Mouse (Mus musculus) intestine, embryonic 14.5 days (tissue): ENCODE data around the gene Pla2g2d. TPM values are rescaled to one million over a fixed set of nuclear protein-coding genes. Genes with fewer than 3 reads are reported as not detected.

Experiments
- ATAC-seq: fragments of 200-750 bp; cut with Nextera tagmentation; replicated peaks from 2 replicates; pipeline ENCODE4 v1.8.0; 2017; ENCODE audit warnings: low read depth, moderate number of reproducible peaks, moderate TSS enrichment, moderate library complexity; ENCODE audit not compliant: low FRiP score, low TSS enrichment
- DNase-seq: peaks from one replicate; pipeline ENCODE4 v3.0.0-alpha.2; 2018; ENCODE audit warnings: low spot score
- H3K27ac ChIP-seq: fragments of 300-500 bp; sonication (generic); 2 replicates; pipeline ENCODE4 v1.5.1; 2014; ENCODE audit warnings: low read depth, mild to moderate bottlenecking, control low read depth
- H3K27me3 ChIP-seq: fragments of 300-500 bp; sonication (generic); replicated peaks from 2 replicates; pipeline ENCODE4 v1.6.1; 2014; ENCODE audit warnings: low read length, control low read depth; ENCODE audit not compliant: control insufficient read depth, insufficient read depth
- H3K36me3 ChIP-seq: fragments of 300-500 bp; sonication (generic); 2 replicates; pipeline ENCODE4 v1.6.1; 2014; ENCODE audit warnings: low read length, control low read depth; ENCODE audit not compliant: control insufficient read depth, insufficient read depth
- H3K4me1 ChIP-seq: fragments of 300-500 bp; sonication (generic); replicated peaks from 2 replicates; pipeline ENCODE4 v1.6.1; 2014; ENCODE audit warnings: low read length, control low read depth, mixed read lengths; ENCODE audit not compliant: control insufficient read depth, insufficient read depth
- H3K4me2 ChIP-seq: fragments of 300-500 bp; sonication (generic); 2 replicates; pipeline ENCODE4 v1.6.1; 2014; ENCODE audit warnings: low read length
- H3K4me3 ChIP-seq: fragments of 300-500 bp; sonication (generic); 2 replicates; pipeline ENCODE4 v1.5.1; 2014; ENCODE audit warnings: low read depth, low read length, control low read depth, mixed read lengths
- H3K9ac ChIP-seq: fragments of 300-500 bp; sonication (generic); 2 replicates; pipeline ENCODE4 v1.6.1; 2014; ENCODE audit warnings: mild to moderate bottlenecking, low read length
- H3K9me3 ChIP-seq: fragments of 300-500 bp; sonication (generic); 2 replicates; pipeline ENCODE4 v1.6.1; 2016; ENCODE audit warnings: low read length, control low read depth; ENCODE audit not compliant: control insufficient read depth
- WGBS: fragments of 180-500 bp; shearing (Covaris S2); extraction: QIAGEN DNeasy Blood & Tissue Kit; methylation state at CpG from one replicate; pipeline ENCODE4 v1.1.7; 2014; 5-methylcytosine and 5-hydroxymethylcytosine counted together
- polyA plus RNA-seq: library from polyadenylated mRNA; unstranded; fragments of >200 nt; fragmentation: Nextera tagmentation; extraction: Ambion mirVana; gene quantifications from 2 replicates; pipeline ENCODE4 v1.2.1, GENCODE M21; 2014

Gene Pla2g2d
- polyA plus RNA-seq, 1 experiment from 2014 or later, result 1.1 TPM

DNA sequence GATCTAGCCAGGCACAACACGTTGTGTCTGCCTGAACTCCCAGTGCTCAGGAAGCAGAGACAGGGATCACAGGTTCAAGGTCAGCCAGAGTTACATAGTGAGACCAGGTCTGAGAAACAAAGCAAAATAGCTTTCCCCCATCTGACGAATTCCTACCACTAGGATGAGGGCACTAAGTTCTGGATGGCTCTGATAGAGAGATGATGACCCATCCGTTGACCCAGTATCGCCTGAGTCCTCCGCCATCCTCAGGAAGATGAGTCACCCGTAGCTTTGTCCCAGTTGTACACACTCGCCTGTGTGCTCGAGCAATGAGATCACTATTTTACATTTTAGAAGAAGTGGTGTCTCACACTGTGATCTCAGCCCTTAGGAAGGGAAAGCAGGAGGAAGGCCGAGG is 13.3 kb upstream of the Pla2g2d start:
- Histone ChIP-seq H3K4me2 (no peak overlapping the region), H3K27me3 (no peaks in the 10 kb centered on the region), H3K27ac (no peak overlapping the region), H3K9ac (no peak overlapping the region), H3K9me3 (no peaks in the 10 kb centered on the region), H3K4me1 (no peaks in the 10 kb centered on the region), H3K4me3 (no peak overlapping the region), H3K36me3 (no peaks in the 10 kb centered on the region)
- WGBS, result 71% methylated on average over 9 of the region's 9 CpGs
- ATAC-seq (no peak), DNase-seq (no peak)

DNA sequence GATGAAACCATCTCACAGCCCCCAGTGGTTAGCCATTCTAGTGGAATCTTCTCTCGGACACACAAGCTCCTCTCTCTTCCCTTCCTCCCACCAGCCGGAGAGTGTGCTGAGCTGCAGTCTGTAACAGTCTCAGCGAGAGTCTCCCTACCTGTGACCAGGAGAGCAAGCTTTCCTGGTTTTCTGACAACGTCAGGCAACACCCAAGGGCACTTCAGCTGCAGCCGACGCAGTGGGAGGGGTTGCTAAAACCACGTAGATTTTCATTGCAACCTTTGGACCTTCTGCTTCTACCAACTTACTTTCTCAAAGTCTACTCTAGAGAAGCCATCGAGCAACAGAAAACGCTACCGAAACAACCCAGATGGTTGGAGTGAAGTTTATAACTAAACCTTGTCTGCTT is 3.6 kb upstream of the Pla2g2d start:
- Histone ChIP-seq H3K9me3 (no peaks in the 10 kb centered on the region), H3K9ac (no peak overlapping the region), H3K27ac (no peak overlapping the region), H3K4me3 (no peak overlapping the region), H3K27me3 (no peaks in the 10 kb centered on the region), H3K36me3 (no peaks in the 10 kb centered on the region), H3K4me2 (no peak overlapping the region), H3K4me1 (no peaks in the 10 kb centered on the region)
- peak; percentile 79 for ATAC-seq
- WGBS, result 64% methylated on average over 10 of the region's 10 CpGs
- no peak for DNase-seq

DNA sequence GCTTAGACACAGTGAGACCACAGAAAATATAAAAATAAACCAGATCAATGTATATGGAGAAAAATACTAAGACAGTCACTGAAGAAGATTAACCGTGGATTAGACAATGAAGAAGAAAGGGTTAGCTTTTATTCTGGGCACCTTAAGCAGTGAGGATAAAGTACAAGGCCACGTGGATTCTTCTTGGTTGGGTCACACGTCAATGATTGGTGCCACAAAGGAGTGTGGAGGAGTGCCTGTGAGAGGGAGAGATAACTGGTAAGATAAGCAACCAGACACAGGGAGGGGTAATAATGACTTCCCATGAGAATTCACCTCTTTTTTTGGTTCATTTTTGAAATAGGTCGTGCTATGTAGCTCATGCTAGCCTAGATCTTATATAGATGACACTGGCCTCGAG is 3.1 kb upstream of the Pla2g2d start:
- Histone ChIP-seq H3K27ac (no peak overlapping the region), H3K27me3 (no peaks in the 10 kb centered on the region), H3K9me3 (no peaks in the 10 kb centered on the region), H3K4me3 (no peak overlapping the region), H3K4me2 (no peak overlapping the region), H3K9ac (no peak overlapping the region), H3K4me1 (no peaks in the 10 kb centered on the region), H3K36me3 (no peaks in the 10 kb centered on the region)
- DNase-seq, result no peak
- WGBS, result 68% methylated on average over 5 of the region's 5 CpGs
- ATAC-seq, result no peak

DNA sequence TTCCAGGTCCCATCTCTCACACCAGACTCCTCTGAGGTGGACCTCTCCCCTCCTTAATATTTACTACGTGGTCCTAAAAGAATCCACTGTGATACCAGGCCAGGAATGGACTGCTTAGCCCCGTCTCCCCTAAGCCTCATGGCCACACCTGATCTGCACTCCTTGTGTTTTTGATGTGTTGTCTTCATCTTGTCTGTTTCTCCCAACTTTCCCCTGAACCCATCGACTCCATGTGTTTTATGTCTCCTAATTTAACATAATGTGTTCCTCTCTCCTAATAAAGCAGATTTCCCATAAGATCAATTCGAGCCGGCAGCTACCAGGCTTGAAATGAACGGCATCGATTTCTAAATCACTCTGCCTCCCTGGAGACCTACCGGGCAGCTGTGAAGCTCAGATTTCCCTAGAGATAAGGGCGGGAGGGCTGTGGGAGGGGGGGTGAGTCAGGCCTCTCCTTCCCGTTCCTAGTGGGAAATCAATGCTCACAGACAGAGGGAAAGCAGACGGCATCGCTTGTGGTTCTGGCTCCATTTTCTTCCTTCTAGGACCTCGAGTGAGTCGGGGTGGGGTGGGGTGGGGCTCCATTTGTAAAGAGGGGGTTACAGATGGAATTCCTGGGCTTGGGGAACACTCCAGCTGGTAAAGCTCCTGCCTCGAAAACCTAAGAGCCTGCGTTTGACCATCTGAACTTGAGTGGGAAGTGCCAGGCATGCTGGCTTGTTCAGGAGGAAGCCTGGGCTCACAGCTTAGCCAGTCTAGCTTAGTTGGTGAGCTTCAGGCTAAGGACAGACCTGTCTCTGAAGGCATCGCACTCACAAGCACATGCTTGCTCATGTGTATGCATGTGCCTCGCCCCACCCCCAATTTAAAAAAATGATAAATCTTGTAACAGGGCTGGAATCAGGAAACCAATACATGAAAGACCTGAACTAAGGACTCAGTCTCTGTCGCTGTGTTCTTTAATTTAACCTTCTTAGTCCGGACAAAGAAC is 2.2 kb downstream of the Pla2g2d start:
- H3K36me3 ChIP-seq, result no peaks in the 10 kb centered on the region
- no peak for ATAC-seq
- no peaks in the 10 kb centered on the region for H3K27me3 ChIP-seq
- H3K4me1 ChIP-seq, result peaks cover 6% of the 10 kb centered on the region; the same call in 1 of the 2 replicates
- no peak overlapping the region for H3K9ac ChIP-seq
- WGBS, result 30% methylated on average over 20 of the region's 20 CpGs
- H3K4me3 ChIP-seq, result no peak overlapping the region
- DNase-seq, result no peak
- H3K9me3 ChIP-seq, result no peaks in the 10 kb centered on the region
- H3K4me2 ChIP-seq, result no peak overlapping the region
- H3K27ac ChIP-seq, result no peak overlapping the region

DNA sequence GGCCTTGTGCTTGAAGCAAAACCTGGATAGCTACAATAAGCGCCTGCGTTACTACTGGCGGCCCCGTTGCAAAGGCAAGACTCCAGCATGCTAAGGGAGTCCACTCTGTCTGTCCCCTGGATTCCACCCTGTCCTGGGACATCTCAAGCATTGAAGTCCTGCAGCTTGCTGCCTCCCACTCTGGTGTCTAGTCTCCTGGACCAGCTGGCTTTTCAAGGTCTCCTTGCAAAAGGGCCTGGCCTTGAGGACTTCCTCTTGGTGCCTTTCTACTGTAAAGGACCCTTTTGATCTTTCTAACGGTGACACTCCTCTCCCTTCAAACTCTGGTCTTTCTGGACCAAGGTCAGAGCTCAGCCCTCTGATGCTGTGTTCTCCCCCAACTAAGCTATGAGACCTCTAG is 4.8 kb downstream of the Pla2g2d start:
- Histone ChIP-seq H3K9me3 (no peaks in the 10 kb centered on the region), H3K27ac (no peak overlapping the region), H3K27me3 (no peaks in the 10 kb centered on the region), H3K9ac (no peak overlapping the region), H3K36me3 (no peaks in the 10 kb centered on the region), H3K4me2 (no peak overlapping the region), H3K4me3 (no peak overlapping the region), H3K4me1 (peaks cover 6% of the 10 kb centered on the region; the same call in 1 of the 2 replicates)
- no peak for ATAC-seq
- no peak for DNase-seq
- 71% methylated on average over 5 of the region's 5 CpGs for WGBS

DNA sequence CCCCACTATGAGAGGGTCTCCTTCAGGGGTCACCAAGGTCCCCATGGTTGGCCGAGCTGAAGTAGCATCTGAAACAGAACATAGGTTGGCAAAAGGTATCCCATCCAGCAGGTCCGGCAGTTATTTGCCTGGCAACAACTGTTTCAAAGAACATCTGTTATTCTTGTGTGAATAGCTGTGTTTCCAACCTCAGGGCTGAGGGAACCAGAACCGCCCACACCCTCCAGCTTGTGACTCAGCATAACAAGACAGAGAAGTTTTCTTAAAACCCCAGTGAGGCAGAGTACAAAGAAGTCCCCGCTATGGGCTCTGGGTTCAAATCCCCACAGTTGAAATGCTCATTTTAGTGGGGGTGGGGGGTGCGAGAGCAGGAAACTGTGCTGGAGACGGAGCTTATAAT is 6.6 kb downstream of the Pla2g2d start:
- Histone ChIP-seq H3K4me3 (no peak overlapping the region), H3K4me1 (peaks cover 6% of the 10 kb centered on the region; the same call in 1 of the 2 replicates), H3K9ac (no peak overlapping the region), H3K27me3 (no peaks in the 10 kb centered on the region), H3K9me3 (no peaks in the 10 kb centered on the region), H3K36me3 (no peaks in the 10 kb centered on the region), H3K4me2 (no peak overlapping the region), H3K27ac (no peak overlapping the region)
- no peak for ATAC-seq
- WGBS, result 79% methylated on average over 6 of the region's 6 CpGs
- no peak for DNase-seq

DNA sequence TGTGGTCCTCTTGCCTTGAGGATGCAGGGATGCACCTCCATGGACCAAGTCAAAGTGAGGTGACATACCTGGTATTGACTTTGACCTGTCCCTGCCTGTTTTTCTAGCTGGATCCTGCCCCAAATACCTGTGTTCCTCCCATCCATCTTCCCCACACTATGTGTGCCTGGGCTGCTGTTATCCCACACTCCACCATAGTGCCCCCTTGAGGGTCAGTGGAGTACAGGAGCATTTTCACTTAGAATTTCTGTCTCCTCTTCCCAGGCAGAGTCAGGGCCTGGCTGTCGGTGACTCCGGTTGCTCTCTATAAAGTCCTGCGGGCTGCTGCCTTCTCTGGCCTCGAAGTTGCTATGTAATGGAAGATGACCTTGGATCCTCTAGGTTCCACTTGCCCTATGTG is 10.2 kb downstream of the Pla2g2d start:
- no peak for DNase-seq

DNA sequence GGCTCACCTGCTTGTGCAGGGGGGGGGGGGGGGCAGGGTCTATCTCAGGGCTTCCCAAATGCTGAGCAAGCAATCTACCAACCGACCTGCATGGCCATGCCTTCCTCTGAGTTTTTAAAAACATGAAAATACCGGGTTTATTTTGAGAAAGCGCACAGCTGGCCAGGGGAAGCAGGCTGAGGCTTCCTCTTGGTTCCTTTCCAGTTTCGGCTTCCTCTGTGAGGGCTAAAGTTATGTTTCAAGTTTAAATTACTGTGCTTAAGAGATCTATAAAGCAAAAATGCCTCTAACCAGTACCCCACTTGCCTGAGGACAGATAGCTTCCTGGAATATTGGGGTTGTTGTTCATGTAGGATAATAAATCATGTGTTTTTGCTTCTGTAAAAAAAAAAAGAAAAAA is 10.6 kb downstream of the Pla2g2d start:
- Histone ChIP-seq H3K27ac (no peak overlapping the region), H3K9ac (no peak overlapping the region), H3K27me3 (no peaks in the 10 kb centered on the region), H3K4me2 (no peak overlapping the region), H3K4me3 (no peak overlapping the region), H3K9me3 (no peaks in the 10 kb centered on the region), H3K4me1 (no peaks in the 10 kb centered on the region), H3K36me3 (no peaks in the 10 kb centered on the region)
- DNase-seq, result no peak
- 36% methylated on average over 4 of the region's 4 CpGs for WGBS
- no peak for ATAC-seq

More for the DNA sequence above, 10.2 kb downstream of the Pla2g2d start:
- Histone ChIP-seq H3K9ac (no peak overlapping the region), H3K4me1 (no peaks in the 10 kb centered on the region), H3K27ac (no peak overlapping the region), H3K4me2 (no peak overlapping the region), H3K4me3 (no peak overlapping the region), H3K36me3 (no peaks in the 10 kb centered on the region), H3K9me3 (no peaks in the 10 kb centered on the region), H3K27me3 (no peaks in the 10 kb centered on the region)
- ATAC-seq, result no peak
- 54% methylated on average over 4 of the region's 4 CpGs for WGBS

DNA sequence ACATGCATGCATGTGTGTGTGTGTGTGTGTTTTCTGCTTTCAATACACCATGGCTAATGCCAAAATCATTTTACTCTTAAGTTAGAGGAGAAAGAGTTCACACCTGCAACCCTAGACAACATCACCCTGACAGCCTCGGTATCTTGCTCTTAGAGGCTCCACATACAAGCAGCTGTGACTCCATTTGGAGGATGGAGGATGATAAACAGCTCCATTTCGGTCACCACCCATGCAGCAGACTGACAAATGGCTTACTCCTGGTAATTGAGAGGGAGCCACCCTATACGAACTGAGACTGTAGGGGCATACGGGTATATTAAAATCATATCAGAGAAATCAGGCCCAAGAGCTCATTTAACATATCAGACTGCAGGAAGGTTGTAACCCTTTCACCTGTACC is 12.8 kb downstream of the Pla2g2d start:
- H3K36me3 ChIP-seq, result no peaks in the 10 kb centered on the region
- no peak for ATAC-seq
- no peak overlapping the region for H3K4me3 ChIP-seq
- WGBS, result 77% methylated on average over 4 of the region's 4 CpGs
- no peak overlapping the region for H3K4me2 ChIP-seq
- H3K9me3 ChIP-seq, result no peaks in the 10 kb centered on the region
- no peaks in the 10 kb centered on the region for H3K4me1 ChIP-seq
- H3K27ac ChIP-seq, result no peak overlapping the region
- H3K27me3 ChIP-seq, result no peaks in the 10 kb centered on the region
- no peak for DNase-seq
- H3K9ac ChIP-seq, result no peak overlapping the region
